Mouse (Mus musculus) ZHBTc4 (cell line): ENCODE measurements around the gene Pycr1.

Experiments
- DNase-seq: peaks from one replicate; pipeline ENCODE4 v3.0.0-alpha.2; 2011; ENCODE audit warnings: low read depth, low spot score

Gene Pycr1

GRCm38 (mm10) chr11:120658876-120659410 is 15.4 kb upstream of the Pycr1 start:
- peak; percentile 95 for DNase-seq

- DNase-seq: no peak
These were observed 13.7 kb upstream of the Pycr1 start for GRCm38 (mm10) chr11:120657301-120657700.

GRCm38 (mm10) chr11:120654741-120655140 is 11.2 kb upstream of the Pycr1 start:
- no peak for DNase-seq

GRCm38 (mm10) chr11:120651872-120652271 is 8.3 kb upstream of the Pycr1 start:
- peak; percentile 83 for DNase-seq

- peak; percentile 84 for DNase-seq
These were observed 4.5 kb upstream of the Pycr1 start, which contains the start of gene Myadml2 for GRCm38 (mm10) chr11:120648001-120648476. Gene Myadml2, minus strand, starts transcription at chr11:120648158.

DNA sequence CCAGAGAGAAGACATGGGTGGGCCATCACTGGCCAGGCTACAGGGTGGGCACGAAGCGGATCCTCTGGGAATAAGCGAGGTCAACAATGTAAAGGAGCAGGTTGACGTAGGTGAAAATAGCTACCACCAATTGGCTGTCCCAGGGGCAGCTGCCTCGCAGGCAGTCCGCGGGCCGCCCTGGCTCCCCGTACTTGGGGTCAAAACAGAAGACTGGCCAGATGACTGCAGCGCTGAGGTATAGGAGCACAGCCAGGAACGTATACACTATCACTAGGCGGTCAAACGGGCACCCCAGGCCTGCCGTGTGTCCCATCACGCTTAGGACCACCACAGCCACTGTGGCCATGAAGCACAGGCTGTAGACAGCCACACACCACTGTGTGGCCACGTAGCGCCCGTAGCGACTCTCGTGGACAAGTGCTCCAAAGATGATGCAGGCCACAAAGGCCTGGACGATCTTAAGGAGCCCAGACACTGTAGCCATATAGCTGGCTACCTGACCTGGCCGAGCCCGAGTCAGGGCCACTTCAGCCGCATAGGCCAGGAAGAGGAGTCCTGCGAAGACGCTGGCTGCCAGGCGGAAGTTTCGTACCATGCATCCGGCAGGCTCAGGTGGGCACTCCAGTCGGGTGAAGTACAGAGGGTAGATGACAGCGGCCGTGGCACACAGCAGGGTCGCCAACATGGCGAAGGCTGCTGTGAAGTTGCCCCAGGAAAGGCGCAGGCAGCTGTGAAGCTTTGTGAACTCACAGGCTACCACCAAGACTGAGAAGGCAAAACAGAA is 3.7 kb upstream of the Pycr1 start:
- DNase-seq: peak; percentile 19

DNA sequence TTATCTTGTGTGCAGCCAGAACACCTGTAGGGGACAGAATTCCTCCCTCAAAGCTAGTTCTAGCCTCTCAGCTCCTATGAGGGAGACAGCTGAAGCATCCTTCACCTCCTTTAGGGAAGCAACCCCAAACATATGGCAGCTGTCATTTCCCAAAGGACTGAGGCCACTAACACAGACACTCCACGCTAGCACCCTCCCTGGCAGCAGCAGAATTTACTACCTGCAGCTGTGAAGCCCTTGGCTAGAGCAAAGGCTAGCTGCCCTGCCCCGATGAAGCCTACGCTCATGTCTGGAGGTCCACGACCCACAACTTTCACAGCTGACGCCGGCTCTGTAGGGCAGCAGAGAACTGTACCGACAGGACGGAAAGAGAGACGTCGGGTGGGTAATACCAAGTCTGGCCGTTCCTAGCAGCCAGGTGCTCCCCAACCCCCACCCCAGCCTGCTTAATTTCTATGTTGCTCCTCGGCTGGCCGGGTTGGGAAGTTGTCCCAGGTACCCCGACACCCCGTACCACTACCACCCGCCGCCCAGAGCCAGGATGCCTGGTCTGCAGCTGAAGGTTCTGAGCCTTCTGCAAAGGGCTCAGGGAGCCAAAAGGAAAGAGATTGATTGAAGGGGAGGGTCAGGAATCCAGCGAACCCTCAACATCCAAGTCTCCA is 499 bp downstream of the Pycr1 start:
- DNase-seq: no peak

- DNase-seq: no peak
These were observed 1.7 kb downstream of the Pycr1 start for GRCm38 (mm10) chr11:120641869-120642268.

GRCm38 (mm10) chr11:120641255-120641654 is 2.3 kb downstream of the Pycr1 start:
- no peak for DNase-seq

DNA sequence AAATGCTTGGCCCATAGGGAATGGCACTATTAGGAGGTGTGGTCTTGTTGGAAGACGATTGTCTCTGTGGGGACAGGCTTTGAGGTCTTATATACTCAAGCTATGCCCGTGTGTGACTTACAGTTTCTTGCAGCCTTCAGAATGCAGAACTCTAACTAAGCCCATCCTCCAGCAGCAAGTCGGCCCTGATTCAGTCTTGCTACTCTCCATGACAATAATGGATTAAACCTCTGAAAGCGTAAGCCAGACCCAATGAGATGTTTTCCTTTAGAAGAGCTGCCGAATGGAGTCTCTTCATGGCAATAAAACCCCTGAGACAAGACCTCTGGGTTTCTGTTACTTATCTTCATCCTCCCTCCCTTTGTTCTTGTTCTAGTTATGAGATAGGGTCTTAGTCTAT is 8.8 kb downstream of the Pycr1 start:
- peak; percentile 51 for DNase-seq

- peak; percentile 99 for DNase-seq
These were observed 9.8 kb downstream of the Pycr1 start, which contains the start of gene Mafg for GRCm38 (mm10) chr11:120633520-120634343. Gene Mafg, minus strand, starts transcription at chr11:120633600.

DNA sequence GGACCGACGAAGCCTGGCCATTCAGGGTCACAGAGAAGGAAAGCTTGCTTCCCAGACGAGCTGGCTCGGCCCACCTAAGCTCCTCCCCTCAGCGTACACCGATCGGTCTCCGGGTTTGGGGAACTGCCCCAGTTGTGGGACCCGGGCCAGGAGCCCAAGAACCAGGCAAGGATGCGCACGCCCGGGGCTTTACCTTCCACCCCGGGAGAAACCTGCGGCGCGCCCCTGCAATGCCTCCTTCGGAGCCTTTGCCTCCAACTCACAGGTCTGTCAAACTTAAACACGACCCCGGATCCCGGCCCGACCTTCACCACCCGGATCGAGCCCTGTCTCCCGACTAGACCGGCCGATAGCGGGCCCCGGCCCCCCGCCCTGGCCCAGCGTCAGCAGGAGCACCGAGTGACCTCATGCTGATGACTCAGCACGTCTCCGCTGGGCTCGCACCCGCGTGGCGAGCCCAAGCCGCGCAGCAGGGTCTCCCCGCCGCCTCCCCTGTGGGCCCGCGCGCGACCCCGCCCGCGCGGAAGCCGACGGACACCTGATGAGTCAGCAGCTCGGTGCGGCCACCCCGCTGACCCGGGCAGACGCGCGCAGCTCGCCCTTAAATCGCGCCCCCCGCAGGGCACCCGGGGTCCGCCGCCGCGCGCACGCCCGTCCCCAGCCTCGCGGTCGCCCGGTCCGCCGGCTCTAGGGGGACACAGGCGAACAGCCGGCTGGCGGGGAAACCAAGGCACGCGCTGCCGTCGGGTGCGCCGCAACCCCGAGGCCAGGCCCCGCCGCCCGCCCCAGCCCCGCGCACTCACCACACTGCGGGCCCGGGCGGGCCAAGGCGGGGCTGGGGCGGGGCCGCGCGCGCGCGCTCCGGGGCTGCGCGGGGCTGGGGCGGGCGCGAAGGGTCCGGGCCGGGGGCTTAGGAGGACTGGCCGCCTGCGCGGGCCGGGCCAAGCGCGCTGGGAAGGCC is 10.7 kb downstream of the Pycr1 start:
- DNase-seq: peak; percentile 87

DNA sequence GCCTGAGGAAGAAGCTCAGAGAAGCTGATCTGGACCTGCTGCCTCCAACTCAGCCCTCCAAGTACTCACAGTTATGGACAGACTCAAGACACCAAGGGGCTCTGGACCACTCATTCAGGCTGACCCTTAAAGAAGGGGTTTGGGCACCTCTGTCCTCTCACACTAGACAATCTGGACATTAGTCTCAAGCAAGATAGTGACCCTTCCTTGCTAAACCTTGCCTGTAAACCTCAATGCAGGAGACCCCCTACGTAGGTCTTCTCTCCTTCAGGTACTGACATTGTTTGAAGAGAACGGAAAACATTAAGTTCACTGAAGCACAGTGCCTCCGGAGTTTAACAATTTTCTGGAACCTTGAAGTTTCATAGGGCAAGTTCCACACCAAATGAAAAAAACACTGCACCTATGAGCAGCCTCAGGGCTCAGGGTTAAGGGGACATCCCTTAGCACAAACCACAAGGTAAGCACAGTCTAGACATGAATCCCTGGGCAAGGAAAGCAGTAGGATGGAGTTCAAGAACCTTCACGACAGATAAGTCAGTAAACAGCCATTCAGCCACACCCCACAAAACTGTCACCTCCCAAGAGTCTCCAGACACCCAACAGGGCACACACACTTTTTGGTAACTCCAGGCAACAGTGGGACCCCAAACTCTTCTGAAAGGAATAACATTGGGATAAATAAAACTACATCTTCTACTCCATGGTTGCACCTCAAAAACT is 11.7 kb downstream of the Pycr1 start:
- DNase-seq: no peak

- no peak for DNase-seq
These were observed 12.5 kb downstream of the Pycr1 start for GRCm38 (mm10) chr11:120630881-120631725.

- no peak for DNase-seq
These were observed 13.1 kb downstream of the Pycr1 start for GRCm38 (mm10) chr11:120630401-120630871.

DNA sequence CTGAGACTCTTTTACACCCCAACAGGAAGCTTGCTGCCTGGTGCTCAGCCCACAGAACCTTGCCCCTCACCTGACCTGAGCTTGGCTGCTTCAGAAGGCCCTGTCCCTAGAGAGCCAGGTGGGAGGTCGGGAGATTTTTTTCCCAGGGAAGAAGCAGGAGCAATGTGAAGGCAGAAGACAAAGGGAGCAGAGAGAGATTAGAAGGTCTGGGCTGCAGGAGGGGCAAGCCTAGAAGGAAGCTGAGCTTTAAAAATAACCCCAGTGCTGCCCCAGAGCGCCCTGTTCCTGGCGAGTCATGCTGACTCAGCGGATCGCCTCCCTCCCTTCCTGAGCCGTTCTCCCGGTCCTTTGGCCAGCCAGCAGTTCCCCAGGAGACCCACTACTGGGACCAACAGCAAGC is 13.7 kb downstream of the Pycr1 start:
- peak; percentile 59 for DNase-seq

DNA sequence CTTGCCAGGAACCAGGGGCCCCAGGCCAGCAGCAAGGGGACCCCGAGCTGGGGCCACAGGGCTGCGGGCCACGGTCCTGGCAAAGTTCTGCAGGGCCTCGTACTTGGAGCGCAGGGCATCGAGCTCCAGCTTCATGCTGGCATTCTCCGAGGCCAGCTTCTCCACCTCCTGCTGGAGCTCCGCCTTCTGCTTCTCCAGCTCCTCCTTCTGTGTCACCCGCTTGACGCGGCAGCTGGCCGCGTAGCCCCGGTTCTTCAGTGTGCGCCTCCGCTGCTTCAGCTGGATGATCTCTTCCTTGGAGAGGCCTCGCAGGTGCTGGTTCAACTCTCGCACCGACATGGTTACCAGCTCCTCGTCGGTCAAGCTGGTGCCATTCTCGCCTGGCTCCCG is 14.2 kb downstream of the Pycr1 start:
- peak; percentile 67 for DNase-seq

DNA sequence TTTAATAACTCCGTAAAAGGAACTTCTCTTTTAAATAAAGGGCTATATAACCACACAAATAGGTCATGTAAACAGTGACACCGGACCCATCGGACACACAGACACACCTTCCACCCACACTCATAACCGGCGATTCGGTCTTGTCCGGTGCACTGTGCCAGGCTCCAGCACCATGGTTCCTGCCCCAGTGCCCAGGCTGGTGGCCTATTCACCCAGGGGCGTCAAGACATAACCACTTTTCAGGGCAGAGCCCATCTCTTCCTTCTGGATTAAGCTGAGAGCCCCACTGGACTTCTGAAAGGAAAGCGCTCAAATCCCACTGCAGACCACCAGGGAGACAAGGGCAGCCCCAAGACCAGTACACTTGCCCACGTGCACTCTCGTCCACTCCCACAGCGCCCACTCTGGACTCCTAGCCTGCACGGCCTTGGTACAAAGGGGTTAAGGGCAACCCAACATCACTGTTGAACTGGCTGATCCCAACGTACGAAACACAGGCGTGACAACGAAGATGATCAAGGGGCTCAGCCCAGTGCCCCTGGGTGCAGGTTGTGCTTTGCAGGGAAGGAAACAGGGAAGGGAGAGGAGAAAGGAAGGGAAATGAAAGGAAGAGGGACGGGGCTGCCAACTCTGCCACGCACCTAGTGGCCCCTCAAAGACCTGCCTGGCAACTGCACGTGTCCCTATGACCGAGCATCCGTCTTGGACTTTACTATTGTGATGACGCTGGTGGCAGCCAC is 14.8 kb downstream of the Pycr1 start:
- DNase-seq: no peak
